Mouse (Mus musculus) embryonic facial prominence, embryonic 11.5 days (tissue): ENCODE results near the gene Gm45213. TPM values are rescaled to one million over a fixed set of nuclear protein-coding genes. Genes with fewer than 3 reads are reported as not detected.
A peak's percentile ranks its signal among the peaks of the same experiment; 100 is the strongest.

Experiments
- ATAC-seq: fragments of 200-750 bp; cut with Nextera tagmentation; replicated peaks from 2 replicates; pipeline ENCODE4 v1.8.0; 2017; ENCODE audit warnings: low read depth; ENCODE audit not compliant: insufficient number of reproducible peaks, low FRiP score, low TSS enrichment
- DNase-seq: peaks from one replicate; pipeline ENCODE4 v3.0.0-alpha.2; 2015; ENCODE audit warnings: low spot score
- H3K27ac ChIP-seq: fragments of 300-500 bp; sonication (generic); replicated peaks from 2 replicates; pipeline ENCODE4 v1.5.1; 2014; ENCODE audit warnings: mild to moderate bottlenecking, low read depth, low read length, control low read depth
- H3K27me3 ChIP-seq: fragments of 300-500 bp; sonication (generic); 2 replicates; pipeline ENCODE4 v1.6.1; 2014; ENCODE audit warnings: mild to moderate bottlenecking, low read length, moderate library complexity, mixed read lengths; ENCODE audit not compliant: control insufficient read depth, insufficient read depth
- H3K36me3 ChIP-seq: fragments of 300-500 bp; sonication (generic); replicated peaks from 2 replicates; pipeline ENCODE4 v1.6.1; 2014; ENCODE audit warnings: low read depth, mild to moderate bottlenecking, low read length, moderate library complexity, mixed read lengths; ENCODE audit not compliant: control insufficient read depth, insufficient read depth
- H3K4me1 ChIP-seq: fragments of 300-500 bp; sonication (generic); 2 replicates; pipeline ENCODE4 v1.6.1; 2014; ENCODE audit warnings: low read length, mixed read lengths; ENCODE audit not compliant: control insufficient read depth, insufficient read depth
- H3K4me2 ChIP-seq: fragments of 300-500 bp; sonication (generic); 2 replicates; pipeline ENCODE4 v1.6.1; 2014; ENCODE audit warnings: low read depth, mild to moderate bottlenecking, control low read depth, low read length, moderate library complexity
- H3K4me3 ChIP-seq: fragments of 300-500 bp; sonication (generic); 2 replicates; pipeline ENCODE4 v1.5.1; 2014; ENCODE audit warnings: low read depth, low read length, control low read depth
- H3K9ac ChIP-seq: fragments of 300-500 bp; sonication (generic); replicated peaks from 2 replicates; pipeline ENCODE4 v1.6.1; 2014; ENCODE audit warnings: mild to moderate bottlenecking, control low read depth, low read length
- H3K9me3 ChIP-seq: fragments of 300-500 bp; sonication (generic); replicated peaks from 2 replicates; pipeline ENCODE4 v1.6.1; 2016; ENCODE audit warnings: mild to moderate bottlenecking, low read length, inconsistent platforms, mixed read lengths; ENCODE audit not compliant: control insufficient read depth
- whole genome bisulfite sequencing: fragments of 180-500 bp; shearing (Covaris S2); extraction: QIAGEN DNeasy Blood & Tissue Kit; methylation state at CpG from one replicate; pipeline ENCODE4 v1.1.7; 2014; 5-methylcytosine and 5-hydroxymethylcytosine counted together
- polyA plus RNA-seq: library from polyadenylated mRNA; unstranded; fragments of >200 nt; fragmentation: Nextera tagmentation; extraction: Ambion mirVana; gene quantifications from 2 replicates; pipeline ENCODE4 v1.2.1, GENCODE M21; 2014

Gm45213 gene
- polyA plus RNA-seq, 1 experiment from 2014 or later: not detected

- DNase-seq (no peak), ATAC-seq (no peak)
- Histone ChIP-seq H3K36me3 (no peaks in the 10 kb centered on the region), H3K4me1 (no peaks in the 10 kb centered on the region), H3K4me2 (no peak overlapping the region), H3K27ac (no peak overlapping the region), H3K4me3 (no peak overlapping the region), H3K9ac (no peak overlapping the region), H3K27me3 (no peaks in the 10 kb centered on the region), H3K9me3 (no peaks in the 10 kb centered on the region)
- 80% methylated on average over 16 of the region's 16 CpGs for WGBS
Observed at GRCm38 (mm10) chr7:66008892-66009273, 34.5 kb upstream of the Gm45213 start.

GRCm38 (mm10) chr7:66010518-66010917 lies 32.9 kb upstream of the Gm45213 start:
- H3K4me3 ChIP-seq: no peak overlapping the region
- H3K36me3 ChIP-seq: no peaks in the 10 kb centered on the region
- ATAC-seq (no peak), DNase-seq (no peak)
- H3K27ac ChIP-seq: no peak overlapping the region
- no peak overlapping the region for H3K9ac ChIP-seq
- H3K4me1 ChIP-seq: no peaks in the 10 kb centered on the region
- H3K9me3 ChIP-seq: no peaks in the 10 kb centered on the region
- H3K4me2 ChIP-seq: no peak overlapping the region
- H3K27me3 ChIP-seq: no peaks in the 10 kb centered on the region
- whole genome bisulfite sequencing: 73% methylated on average over 6 of the region's 6 CpGs

- Histone ChIP-seq H3K27ac (no peak overlapping the region), H3K4me3 (no peak overlapping the region), H3K27me3 (no peaks in the 10 kb centered on the region), H3K4me1 (no peaks in the 10 kb centered on the region; the same call in 1 of the 2 replicates), H3K9me3 (no peaks in the 10 kb centered on the region), H3K9ac (no peak overlapping the region), H3K4me2 (no peak overlapping the region), H3K36me3 (no peaks in the 10 kb centered on the region)
- no peak for DNase-seq
- ATAC-seq: no peak
- 70% methylated on average over 2 of the region's 2 CpGs for WGBS
Observed at GRCm38 (mm10) chr7:66027747-66028146, 15.7 kb upstream of the Gm45213 start.

- 36% methylated on average over 6 of the region's 6 CpGs for WGBS
- Histone ChIP-seq H3K4me2 (no peak overlapping the region), H3K36me3 (no peaks in the 10 kb centered on the region), H3K4me1 (no peaks in the 10 kb centered on the region; the same call in 1 of the 2 replicates), H3K27me3 (no peaks in the 10 kb centered on the region), H3K27ac (no peak overlapping the region), H3K9me3 (no peaks in the 10 kb centered on the region), H3K4me3 (no peak overlapping the region), H3K9ac (no peak overlapping the region)
- 0 out of 2 replicates have a peak, but pooled peaks have one; percentile 49 for ATAC-seq
- peak; percentile 71 for DNase-seq
Observed at GRCm38 (mm10) chr7:66028766-66029512, 14.5 kb upstream of the Gm45213 start.

GRCm38 (mm10) chr7:66036809-66037208 lies 6.6 kb upstream of the Gm45213 start:
- DNase-seq: no peak
- Histone ChIP-seq H3K4me3 (no peak overlapping the region), H3K9me3 (no peaks in the 10 kb centered on the region), H3K27ac (no peak overlapping the region), H3K4me1 (no peaks in the 10 kb centered on the region), H3K4me2 (no peak overlapping the region), H3K9ac (no peak overlapping the region), H3K36me3 (no peaks in the 10 kb centered on the region), H3K27me3 (no peaks in the 10 kb centered on the region)
- ATAC-seq: no peak
- 83% methylated on average over 8 of the region's 8 CpGs for WGBS

GRCm38 (mm10) chr7:66038261-66038660 lies 5.1 kb upstream of the Gm45213 start:
- H3K36me3 ChIP-seq: no peaks in the 10 kb centered on the region
- no peaks in the 10 kb centered on the region for H3K9me3 ChIP-seq
- no peaks in the 10 kb centered on the region for H3K4me1 ChIP-seq
- H3K27me3 ChIP-seq: no peaks in the 10 kb centered on the region
- ATAC-seq (no peak), DNase-seq (peak; percentile 53)
- H3K27ac ChIP-seq: no peak overlapping the region
- no peak overlapping the region for H3K4me3 ChIP-seq
- H3K4me2 ChIP-seq: no peak overlapping the region
- H3K9ac ChIP-seq: no peak overlapping the region; the same call in 1 of the 2 replicates
- 46% methylated on average over 3 of the region's 3 CpGs for WGBS

GRCm38 (mm10) chr7:66038730-66039129 lies 4.7 kb upstream of the Gm45213 start:
- H3K27ac ChIP-seq: no peak overlapping the region
- no peaks in the 10 kb centered on the region for H3K9me3 ChIP-seq
- no peak overlapping the region for H3K4me3 ChIP-seq
- DNase-seq: no peak
- H3K27me3 ChIP-seq: no peaks in the 10 kb centered on the region
- H3K4me1 ChIP-seq: no peaks in the 10 kb centered on the region
- 78% methylated on average over 11 of the region's 11 CpGs for WGBS
- H3K4me2 ChIP-seq: no peak overlapping the region
- H3K36me3 ChIP-seq: no peaks in the 10 kb centered on the region
- no peak overlapping the region; the same call in 1 of the 2 replicates for H3K9ac ChIP-seq
- ATAC-seq: no peak

GRCm38 (mm10) chr7:66040026-66040814 lies 3.2 kb upstream of the Gm45213 start:
- Histone ChIP-seq H3K4me3 (no peak overlapping the region), H3K4me1 (no peaks in the 10 kb centered on the region), H3K9me3 (no peaks in the 10 kb centered on the region), H3K27ac (no peak overlapping the region), H3K4me2 (no peak overlapping the region), H3K27me3 (no peaks in the 10 kb centered on the region), H3K9ac (no peak overlapping the region), H3K36me3 (no peaks in the 10 kb centered on the region)
- 82% methylated on average over 18 of the region's 18 CpGs for WGBS
- ATAC-seq (no peak), DNase-seq (no peak)
